Mouse (Mus musculus) brain, embryonic 14.5 days (tissue): ENCODE data around the gene Sapcd1.

Experiments used
- CTCF ChIP-seq: fragments of 200-500 bp; IDR thresholded peaks from 2 replicates; pipeline ENCODE4 v1.5.1; 2012; ENCODE audit warnings: inconsistent platforms, mild to moderate bottlenecking, moderate library complexity, borderline replicate concordance; ENCODE audit not compliant: insufficient read depth, insufficient read length; ENCODE audit errors: extremely low read depth
- POLR2A ChIP-seq: fragments of 200-500 bp; IDR thresholded peaks from 2 replicates; pipeline ENCODE4 v1.6.1; 2012; ENCODE audit warnings: mild to moderate bottlenecking, inconsistent platforms, borderline replicate concordance; ENCODE audit not compliant: poor library complexity, insufficient read depth, insufficient read length, severe bottlenecking; ENCODE audit errors: extremely low read depth

- TF ChIP-seq POLR2A: no peak
- TF ChIP-seq CTCF: no peak
These were observed 20.3 kb downstream of the Sapcd1 start for GRCm38 (mm10) chr17:35007387-35007991.
